Mouse (Mus musculus) hindbrain, embryonic 11.5 days (tissue): Measurements from ENCODE around the gene Tnip1. TPM values are rescaled to one million over a fixed set of nuclear protein-coding genes. Genes with fewer than 3 reads are reported as not detected.

Source experiments
- ATAC-seq: fragments of 200-750 bp; cut with Nextera tagmentation; 2 replicates; pipeline ENCODE4 v1.8.0; 2017; ENCODE audit warnings: mild to moderate bottlenecking, moderate TSS enrichment, moderate library complexity; ENCODE audit not compliant: low FRiP score
- DNase-seq: peaks from one replicate; pipeline ENCODE4 v3.0.0-alpha.2; 2015; ENCODE audit warnings: low spot score
- H3K27ac ChIP-seq: fragments of 300-500 bp; sonication (generic); 2 replicates; pipeline ENCODE4 v1.5.1; 2014; ENCODE audit warnings: mild to moderate bottlenecking, low read depth, low read length
- H3K27me3 ChIP-seq: fragments of 300-500 bp; sonication (generic); 2 replicates; pipeline ENCODE4 v1.6.1; 2014; ENCODE audit warnings: mild to moderate bottlenecking, low read length, moderate library complexity, mixed read lengths; ENCODE audit not compliant: control insufficient read depth, insufficient read depth
- H3K36me3 ChIP-seq: fragments of 300-500 bp; sonication (generic); 2 replicates; pipeline ENCODE4 v1.6.1; 2014; ENCODE audit warnings: mild to moderate bottlenecking, low read length, moderate library complexity, mixed read lengths; ENCODE audit not compliant: control insufficient read depth, insufficient read depth
- H3K4me1 ChIP-seq: fragments of 300-500 bp; sonication (generic); replicated peaks from 2 replicates; pipeline ENCODE4 v1.6.1; 2014; ENCODE audit warnings: low read length, mixed read lengths; ENCODE audit not compliant: control insufficient read depth, insufficient read depth
- H3K4me2 ChIP-seq: fragments of 300-500 bp; sonication (generic); replicated peaks from 2 replicates; pipeline ENCODE4 v1.6.1; 2014; ENCODE audit warnings: mild to moderate bottlenecking, low read depth, low read length
- H3K4me3 ChIP-seq: fragments of 300-500 bp; sonication (generic); 2 replicates; pipeline ENCODE4 v1.5.1; 2014; ENCODE audit warnings: low read depth, low read length
- H3K9ac ChIP-seq: fragments of 300-500 bp; sonication (generic); 2 replicates; pipeline ENCODE4 v1.6.1; 2014; ENCODE audit warnings: low read depth, low read length
- H3K9me3 ChIP-seq: fragments of 300-500 bp; sonication (generic); 2 replicates; pipeline ENCODE4 v1.6.1; 2016; ENCODE audit warnings: low read length; ENCODE audit not compliant: control insufficient read depth
- WGBS: fragments of 180-500 bp; shearing (Covaris S2); extraction: QIAGEN DNeasy Blood & Tissue Kit; methylation state at CpG from one replicate; pipeline ENCODE4 v1.1.7; 2014; 5-methylcytosine and 5-hydroxymethylcytosine counted together
- polyA plus RNA-seq: library from polyadenylated mRNA; unstranded; fragments of >200 nt; fragmentation: Nextera tagmentation; extraction: Ambion mirVana; gene quantifications from 2 replicates; pipeline ENCODE4 v1.2.1, GENCODE M21; 2014

The Tnip1 gene
- polyA plus RNA-seq, 1 experiment from 2014 or later, result 10.3 TPM

- H3K27ac ChIP-seq, result no peak overlapping the region
- H3K4me3 ChIP-seq, result no peak overlapping the region
- no peaks in the 10 kb centered on the region for H3K27me3 ChIP-seq
- no peak for ATAC-seq
- H3K36me3 ChIP-seq, result no peaks in the 10 kb centered on the region
- no peak overlapping the region for H3K9ac ChIP-seq
- no peak for DNase-seq
- H3K4me2 ChIP-seq, result no peak overlapping the region
- no peaks in the 10 kb centered on the region for H3K9me3 ChIP-seq
- 89% methylated on average over 3 of the region's 3 CpGs for WGBS
- no peaks in the 10 kb centered on the region for H3K4me1 ChIP-seq
Observed at GRCm38 (mm10) chr11:54928219-54928618, 34.5 kb downstream of the Tnip1 start.

DNA sequence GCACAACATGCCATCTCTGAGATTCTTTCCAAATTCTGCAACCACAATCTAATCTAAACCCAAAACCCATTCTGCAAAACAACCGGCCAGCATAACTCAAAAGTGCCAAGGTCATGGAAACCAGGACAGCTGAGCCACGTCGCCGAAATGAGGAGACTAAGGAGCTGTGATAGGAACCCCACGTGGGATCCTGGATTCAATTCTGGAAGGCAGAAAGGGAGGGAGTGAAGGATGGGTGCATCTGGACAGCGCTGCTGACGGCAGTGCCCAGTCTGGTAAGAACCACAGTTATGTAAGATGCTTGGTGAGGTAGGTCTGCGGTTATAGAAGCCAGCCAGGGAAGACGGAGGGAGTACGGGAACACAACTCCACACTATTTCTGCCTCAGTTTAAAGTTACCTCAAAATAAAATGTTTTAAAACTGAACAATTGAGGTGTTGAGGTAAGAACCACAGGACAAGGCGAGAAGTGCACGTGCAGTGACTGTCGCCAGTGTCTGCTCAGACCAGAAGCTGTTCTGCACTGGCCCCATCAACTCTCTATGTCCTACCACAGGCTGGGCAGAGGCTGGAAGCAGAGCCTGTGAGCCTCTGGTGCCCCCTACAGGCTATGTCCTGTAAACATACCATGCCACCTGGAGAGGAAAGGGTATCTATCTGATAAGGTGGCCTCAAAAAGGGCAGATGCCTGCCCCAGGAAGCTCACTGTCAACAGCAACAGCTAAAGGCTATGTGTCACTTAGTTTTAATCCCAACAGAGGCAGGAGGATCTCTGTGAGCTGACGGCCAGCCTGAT, 35.2 kb downstream of the Tnip1 start:
- Histone ChIP-seq H3K27ac (no peak overlapping the region), H3K4me2 (no peak overlapping the region), H3K9ac (no peak overlapping the region), H3K36me3 (no peaks in the 10 kb centered on the region), H3K4me1 (no peaks in the 10 kb centered on the region), H3K4me3 (no peak overlapping the region), H3K9me3 (no peaks in the 10 kb centered on the region), H3K27me3 (no peaks in the 10 kb centered on the region)
- no peak for ATAC-seq
- peak; percentile 78 for DNase-seq
- WGBS, result 79% methylated on average over 14 of the region's 14 CpGs

- Histone ChIP-seq H3K9me3 (no peaks in the 10 kb centered on the region), H3K36me3 (no peaks in the 10 kb centered on the region), H3K9ac (no peak overlapping the region), H3K27me3 (no peaks in the 10 kb centered on the region), H3K4me3 (no peak overlapping the region), H3K27ac (no peak overlapping the region), H3K4me1 (peaks cover 3% of the 10 kb centered on the region; the same call in 1 of the 2 replicates), H3K4me2 (no peak overlapping the region)
- ATAC-seq (no peak), DNase-seq (no peak)
- WGBS, result 93% methylated on average over 14 of the region's 14 CpGs
Observed at GRCm38 (mm10) chr11:54924145-54924544, 38.6 kb downstream of the Tnip1 start.

DNA sequence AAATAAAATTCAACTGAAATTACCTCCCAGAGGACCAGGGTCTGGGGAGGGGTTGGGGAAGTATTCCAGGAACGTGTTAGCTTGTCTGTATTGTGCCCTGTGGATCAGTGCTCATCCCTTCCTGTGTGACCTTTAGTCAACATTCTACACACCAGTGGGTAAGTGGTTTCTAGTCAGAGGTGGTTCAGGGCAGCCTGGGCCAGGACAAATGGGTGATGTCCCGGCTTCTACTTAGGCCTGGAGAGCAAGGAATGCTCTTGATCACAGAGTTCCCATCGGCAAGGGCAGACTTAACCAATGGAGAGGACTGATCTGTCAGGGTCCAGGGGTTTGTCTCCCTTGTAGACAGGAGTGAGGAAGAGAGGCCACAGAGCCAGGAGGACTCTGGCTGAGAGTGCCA, 40.2 kb downstream of the Tnip1 start:
- no peaks in the 10 kb centered on the region for H3K9me3 ChIP-seq
- H3K9ac ChIP-seq, result no peak overlapping the region
- WGBS, result 87% methylated on average over 3 of the region's 3 CpGs
- ATAC-seq, result no peak
- 0 out of 2 replicates have a peak, but pooled peaks cover 5% of the 10 kb centered on the region for H3K36me3 ChIP-seq
- H3K27ac ChIP-seq, result no peak overlapping the region
- peaks cover 3% of the 10 kb centered on the region; the same call in 1 of the 2 replicates for H3K4me1 ChIP-seq
- DNase-seq, result no peak
- no peaks in the 10 kb centered on the region for H3K27me3 ChIP-seq
- H3K4me2 ChIP-seq, result no peak overlapping the region
- H3K4me3 ChIP-seq, result no peak overlapping the region

DNA sequence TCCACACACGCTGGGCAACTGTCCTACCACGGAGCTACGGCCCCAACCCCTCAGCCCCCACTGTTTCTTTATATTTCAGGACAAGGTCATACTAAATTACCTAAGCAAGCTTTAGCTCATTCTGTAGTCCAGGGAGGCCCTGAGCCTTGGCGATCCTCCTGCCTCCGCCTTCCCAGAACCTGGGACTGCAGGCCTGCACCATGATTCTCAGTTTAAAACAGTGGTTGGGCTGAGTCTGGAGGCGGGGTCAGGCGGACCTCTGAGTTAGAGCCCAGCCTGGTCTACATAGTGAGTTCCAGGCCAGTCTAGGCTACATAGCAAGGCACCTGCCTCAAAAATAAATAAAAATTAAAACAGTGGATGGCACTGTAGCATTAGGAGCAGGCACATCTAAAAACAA, 40.9 kb downstream of the Tnip1 start:
- Histone ChIP-seq H3K4me2 (no peak overlapping the region), H3K27ac (no peak overlapping the region), H3K27me3 (no peaks in the 10 kb centered on the region), H3K9ac (no peak overlapping the region), H3K36me3 (peaks cover 7% of the 10 kb centered on the region; the same call in 1 of the 2 replicates), H3K9me3 (no peaks in the 10 kb centered on the region), H3K4me3 (no peak overlapping the region), H3K4me1 (peaks cover 3% of the 10 kb centered on the region; the same call in 1 of the 2 replicates)
- no peak for DNase-seq
- 55% methylated on average over 7 of the region's 7 CpGs for WGBS
- ATAC-seq, result no peak

GRCm38 (mm10) chr11:54920973-54921580, 41.6 kb downstream of the Tnip1 start:
- Histone ChIP-seq H3K9me3 (no peaks in the 10 kb centered on the region), H3K4me3 (no peak overlapping the region), H3K27ac (no peak overlapping the region), H3K4me2 (no peak overlapping the region), H3K36me3 (peaks cover 7% of the 10 kb centered on the region; the same call in 1 of the 2 replicates), H3K9ac (no peak overlapping the region), H3K27me3 (no peaks in the 10 kb centered on the region), H3K4me1 (peaks cover 3% of the 10 kb centered on the region; the same call in 1 of the 2 replicates)
- ATAC-seq (no peak), DNase-seq (no peak)
- 69% methylated on average over 6 of the region's 6 CpGs for WGBS

DNA sequence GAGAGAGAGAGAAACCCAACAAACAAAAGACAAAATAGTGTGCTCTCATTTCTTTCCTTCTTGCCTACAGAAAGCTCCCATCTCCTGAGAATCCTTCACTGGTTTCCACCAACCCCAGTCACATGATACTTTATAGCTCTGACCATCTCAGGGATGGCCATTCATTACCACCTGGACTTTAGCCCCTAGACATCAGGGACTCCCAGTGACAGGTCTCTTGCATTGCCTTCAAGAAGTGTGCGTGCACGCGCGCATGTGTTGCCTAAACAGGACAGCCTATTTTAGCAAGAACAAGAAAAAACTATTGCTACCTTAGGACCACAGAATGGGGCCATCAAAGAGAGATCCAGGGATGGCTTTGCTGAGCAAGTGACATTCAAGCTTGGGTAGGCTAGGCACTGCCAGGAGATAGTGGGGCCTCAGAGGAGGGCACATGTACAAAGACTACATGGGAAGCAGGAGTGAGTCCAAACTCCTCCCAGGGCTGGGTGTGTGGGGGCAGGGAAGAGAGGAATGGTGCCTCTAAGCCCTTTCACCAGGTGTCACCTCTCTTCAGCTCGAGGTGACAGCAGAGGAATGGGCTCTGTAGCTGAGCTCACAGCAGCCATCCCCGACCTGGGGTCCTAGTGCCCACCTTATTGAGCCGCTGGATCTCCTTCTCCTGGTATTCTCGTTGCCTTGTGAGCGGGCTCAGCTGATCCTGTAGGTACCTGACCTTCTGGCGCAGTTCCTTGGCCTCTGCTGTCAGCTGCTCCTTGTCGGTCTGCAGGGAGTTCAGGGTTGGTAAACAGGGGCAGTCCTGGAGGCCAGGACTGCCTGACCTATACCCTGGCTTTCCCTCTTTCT, 42.4 kb downstream of the Tnip1 start:
- Histone ChIP-seq H3K4me1 (peaks cover 3% of the 10 kb centered on the region; the same call in 1 of the 2 replicates), H3K9me3 (no peaks in the 10 kb centered on the region), H3K36me3 (peaks cover 7% of the 10 kb centered on the region; the same call in 1 of the 2 replicates), H3K4me2 (no peak overlapping the region), H3K27me3 (no peaks in the 10 kb centered on the region), H3K27ac (no peak overlapping the region), H3K9ac (no peak overlapping the region), H3K4me3 (no peak overlapping the region)
- DNase-seq, result no peak
- 73% methylated on average over 11 of the region's 11 CpGs for WGBS
- no peak for ATAC-seq

DNA sequence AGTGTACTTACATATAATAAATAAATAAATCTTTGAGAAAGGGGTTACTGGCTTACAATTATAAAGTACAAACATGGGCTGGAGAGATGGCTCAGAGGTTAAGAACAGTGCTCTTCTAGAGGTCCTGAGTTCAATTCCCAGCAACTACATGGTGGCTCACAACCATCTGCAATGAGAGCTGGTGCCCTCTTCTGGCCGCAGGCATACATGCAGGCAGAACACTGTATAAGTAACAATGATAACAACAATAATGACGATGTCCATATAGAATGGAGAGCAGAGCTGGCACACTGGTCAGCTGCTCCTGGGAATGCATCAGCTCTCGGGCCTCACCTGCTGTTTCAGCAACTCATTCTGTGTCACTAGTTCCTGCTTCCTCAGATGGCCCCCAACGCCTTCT, 44.4 kb downstream of the Tnip1 start:
- Histone ChIP-seq H3K27ac (no peak overlapping the region), H3K4me3 (no peak overlapping the region), H3K4me2 (no peak overlapping the region), H3K36me3 (peaks cover 7% of the 10 kb centered on the region; the same call in 1 of the 2 replicates), H3K9me3 (no peaks in the 10 kb centered on the region), H3K9ac (no peak overlapping the region), H3K4me1 (peaks cover 3% of the 10 kb centered on the region; the same call in 1 of the 2 replicates), H3K27me3 (no peaks in the 10 kb centered on the region)
- ATAC-seq (no peak), DNase-seq (no peak)
- 86% methylated on average over 4 of the region's 4 CpGs for WGBS
